Mouse (Mus musculus) CH12.LX (cell line): Measurements from ENCODE around the gene Sox10. TPM values are rescaled to one million over a fixed set of nuclear protein-coding genes. Genes with fewer than 3 reads are reported as not detected.

ENCODE experiments used
- DNase-seq: peaks from one replicate; pipeline ENCODE4 v3.0.0-alpha.2; 2013; ENCODE audit errors: extremely low read depth
- H3K27ac ChIP-seq: 2 replicates; pipeline ENCODE4 v1.5.1; 2012; ENCODE audit warnings: low read depth, mild to moderate bottlenecking, control low read depth, moderate library complexity; ENCODE audit not compliant: insufficient read depth
- H3K27me3 ChIP-seq: replicated peaks from 2 replicates; pipeline ENCODE3; 2012; ENCODE audit warnings: inconsistent platforms
- H3K36me3 ChIP-seq, 2 experiments: replicated peaks in 1 of 2; 2 replicates each; pipeline versions ENCODE3 to v1.6.1; 2012; ENCODE audit warnings: inconsistent platforms in 1 of 2, low read length in 1 of 2, mild to moderate bottlenecking in 1 of 2, mixed read lengths in 1 of 2, moderate library complexity in 1 of 2; ENCODE audit not compliant: control insufficient read depth in 1 of 2, insufficient read depth in 1 of 2
- H3K4me1 ChIP-seq, 2 experiments: 2 replicates each; pipeline ENCODE4 v1.6.1; 2012; ENCODE audit warnings: inconsistent platforms in 1 of 2, moderate library complexity in 1 of 2; ENCODE audit not compliant: insufficient read depth in 2 of 2, control insufficient read depth in 1 of 2
- H3K4me2 ChIP-seq: 2 replicates; pipeline ENCODE4 v1.6.1; 2012; ENCODE audit warnings: low read depth, mild to moderate bottlenecking, control low read depth; ENCODE audit not compliant: poor library complexity, insufficient read depth, severe bottlenecking
- H3K4me3 ChIP-seq, 3 experiments: fragments of 150-350 bp in 1 of 3; sonication (generic) in 1 of 3; replicated peaks in 1 of 3; 2 replicates each; pipeline versions ENCODE3 to v1.5.1; 2011 to 2012; ENCODE audit warnings: low read depth in 2 of 3, low read length in 2 of 3, mild to moderate bottlenecking in 2 of 3, moderate library complexity in 2 of 3, control low read depth in 1 of 3, improper control_type of control experiment in 1 of 3, inconsistent platforms in 1 of 3, mixed read lengths in 1 of 3; ENCODE audit not compliant: poor library complexity in 1 of 3
- H3K79me2 ChIP-seq: replicated peaks from 2 replicates; pipeline ENCODE4 v1.6.1; 2012; ENCODE audit warnings: mild to moderate bottlenecking, moderate library complexity; ENCODE audit not compliant: control insufficient read depth, poor library complexity, insufficient read depth, severe bottlenecking; ENCODE audit errors: extremely low read depth
- H3K9ac ChIP-seq: 2 replicates; pipeline ENCODE4 v1.6.1; 2012; ENCODE audit warnings: low read depth, mild to moderate bottlenecking, control low read depth, moderate library complexity; ENCODE audit not compliant: insufficient read depth
- H3K9me3 ChIP-seq: replicated peaks from 2 replicates; pipeline ENCODE3; 2012; ENCODE audit warnings: low read length, inconsistent platforms, mixed read lengths
- BHLHE40 ChIP-seq: IDR thresholded peaks from 2 replicates; pipeline ENCODE4 v1.6.1; 2011; ENCODE audit warnings: mild to moderate bottlenecking, low read depth, low read length, improper control_type of control experiment
- CHD1 ChIP-seq: IDR thresholded peaks from 2 replicates; pipeline ENCODE4 v1.6.1; 2012; ENCODE audit warnings: low read depth, low read length, improper control_type of control experiment, inconsistent platforms
- CHD2 ChIP-seq: IDR thresholded peaks from 2 replicates; pipeline ENCODE4 v1.6.1; 2011; ENCODE audit warnings: low read length, improper control_type of control experiment
- E2F4 ChIP-seq: IDR thresholded peaks from 2 replicates; pipeline ENCODE4 v1.6.1; 2011; ENCODE audit warnings: low read depth, low read length, improper control_type of control experiment; ENCODE audit not compliant: insufficient replicate concordance
- ETS1 ChIP-seq: conservative IDR thresholded peaks from 2 replicates; pipeline ENCODE4 v1.6.1; 2012; ENCODE audit warnings: low read depth, mild to moderate bottlenecking, inconsistent platforms, low read length, improper control_type of control experiment, moderate library complexity
- GABPA ChIP-seq: IDR thresholded peaks from 2 replicates; pipeline ENCODE4 v1.6.1; 2012; ENCODE audit warnings: low read depth, low read length, improper control_type of control experiment, inconsistent platforms; ENCODE audit not compliant: insufficient replicate concordance
- HCFC1 ChIP-seq: IDR thresholded peaks from 2 replicates; pipeline ENCODE4 v1.6.1; 2012; ENCODE audit warnings: low read depth, mild to moderate bottlenecking, inconsistent platforms, low read length, improper control_type of control experiment
- IRF4 ChIP-seq: IDR thresholded peaks from 2 replicates; pipeline ENCODE4 v1.6.1; 2014; ENCODE audit warnings: low read depth, mild to moderate bottlenecking, inconsistent platforms, low read length, improper control_type of control experiment
- KAT2A ChIP-seq: IDR thresholded peaks from 2 replicates; pipeline ENCODE4 v1.6.1; 2012; ENCODE audit warnings: low read length, improper control_type of control experiment, inconsistent platforms; ENCODE audit not compliant: insufficient replicate concordance
- MAZ ChIP-seq: IDR thresholded peaks from 2 replicates; pipeline ENCODE4 v1.6.1; 2012; ENCODE audit warnings: low read depth, mild to moderate bottlenecking, inconsistent platforms, low read length, improper control_type of control experiment, moderate library complexity
- MEF2A ChIP-seq: IDR thresholded peaks from 2 replicates; pipeline ENCODE4 v1.6.1; 2014; ENCODE audit warnings: low read depth, mild to moderate bottlenecking, inconsistent platforms, low read length, improper control_type of control experiment, borderline replicate concordance
- MXI1 ChIP-seq: IDR thresholded peaks from 2 replicates; pipeline ENCODE4 v1.6.1; 2011; ENCODE audit warnings: mild to moderate bottlenecking, low read depth, low read length, improper control_type of control experiment
- MYC ChIP-seq: IDR thresholded peaks from 2 replicates; pipeline ENCODE4 v1.6.1; 2011; ENCODE audit warnings: low read depth, mild to moderate bottlenecking, improper control_type of control experiment, low read length
- NELFE ChIP-seq: IDR thresholded peaks from 2 replicates; pipeline ENCODE4 v1.6.1; 2011; ENCODE audit warnings: low read depth, low read length, improper control_type of control experiment
- PAX5 ChIP-seq: IDR thresholded peaks from 2 replicates; pipeline ENCODE4 v1.6.1; 2012; ENCODE audit warnings: low read length, inconsistent platforms, mixed read lengths
- POLR2A ChIP-seq: IDR thresholded peaks from 2 replicates; pipeline ENCODE4 v1.6.1; 2011; ENCODE audit warnings: low read depth, mild to moderate bottlenecking, improper control_type of control experiment, low read length
- RAD21 ChIP-seq: IDR thresholded peaks from 2 replicates; pipeline ENCODE4 v1.6.1; 2011; ENCODE audit warnings: low read depth, mild to moderate bottlenecking, low read length, improper control_type of control experiment, moderate library complexity
- RCOR1 ChIP-seq: conservative IDR thresholded peaks from 2 replicates; pipeline ENCODE4 v1.6.1; 2012; ENCODE audit warnings: low read depth, mild to moderate bottlenecking, inconsistent platforms, low read length, improper control_type of control experiment
- SIN3A ChIP-seq: IDR thresholded peaks from 2 replicates; pipeline ENCODE4 v1.6.1; 2012; ENCODE audit warnings: low read length, improper control_type of control experiment, inconsistent platforms
- SMC3 ChIP-seq: IDR thresholded peaks from 2 replicates; pipeline ENCODE4 v1.6.1; 2011; ENCODE audit warnings: low read depth, low read length, improper control_type of control experiment
- TBP ChIP-seq: conservative IDR thresholded peaks from 2 replicates; pipeline ENCODE4 v1.6.1; 2011; ENCODE audit warnings: low read depth, low read length, improper control_type of control experiment
- UBTF ChIP-seq: IDR thresholded peaks from 2 replicates; pipeline ENCODE4 v1.6.1; 2012; ENCODE audit warnings: low read depth, mild to moderate bottlenecking, inconsistent platforms, low read length, improper control_type of control experiment, moderate library complexity
- USF1 ChIP-seq: IDR thresholded peaks from 2 replicates; pipeline ENCODE4 v1.6.1; 2014; ENCODE audit warnings: low read depth, mild to moderate bottlenecking, inconsistent platforms, low read length, improper control_type of control experiment
- USF2 ChIP-seq: conservative IDR thresholded peaks from 2 replicates; pipeline ENCODE4 v1.6.1; 2011; ENCODE audit warnings: low read depth, low read length, improper control_type of control experiment
- ZKSCAN1 ChIP-seq: IDR thresholded peaks from 2 replicates; pipeline ENCODE4 v1.6.1; 2012; ENCODE audit warnings: low read depth, inconsistent platforms, low read length, improper control_type of control experiment, borderline replicate concordance
- ZNF384 ChIP-seq: IDR thresholded peaks from 2 replicates; pipeline ENCODE4 v1.6.1; 2012; ENCODE audit warnings: low read depth, low read length, improper control_type of control experiment, inconsistent platforms
- dilution Hi-C: fragments of 300-500 bp; cut with MboI; formaldehyde crosslinking; loops from 2 replicates; pipeline ENCODE4 v1.14.3; 2020; ENCODE audit warnings: low sequenced_read_pairs; ENCODE audit not compliant: extremely low pct_unique_long_range_greater_than_20kb, extremely low pct_ligation_motif_present
- in situ Hi-C: fragments of 300-500 bp; cut with MboI; formaldehyde crosslinking; loops from 3 replicates; pipeline ENCODE4 v1.14.3; 2019; ENCODE audit warnings: low sequenced_read_pairs, low pct_ligation_motif_present, low pct_unique_long_range_greater_than_20kb, mixed read lengths
- polyA plus RNA-seq: library from polyadenylated mRNA; unstranded; fragments of >175 nt; gene quantifications from 2 replicates; pipeline ENCODE4 v1.2.1, GENCODE M21; 2012; ENCODE audit warnings: low read depth; ENCODE audit not compliant: insufficient read length
- total RNA-seq, 2 experiments: library from RNA; depleted of rRNA; stranded (reverse); fragments of 300-350 nt in 1 of 2; fragments of >200 nt in 1 of 2; gene quantifications; 2 replicates each; pipeline ENCODE4 v1.2.3; 2012 to 2014

Gene Sox10
- total and polyA plus RNA-seq, 3 experiments: 0.08 TPM; not detected in 2

- TF ChIP-seq MAZ (no peak), USF1 (no peak), RCOR1 (no peak), ETS1 (no peak), USF2 (no peak), POLR2A (no peak), IRF4 (no peak), TBP (no peak), CHD2 (no peak), MYC (no peak), GABPA (no peak), PAX5 (no peak), KAT2A (no peak), UBTF (no peak), SMC3 (no peak), SIN3A (no peak), NELFE (no peak)
- in situ Hi-C loops: no loop called here
Observed at GRCm38 (mm10) chr15:79130782-79131181, 34.3 kb downstream of the Sox10 start.

DNA sequence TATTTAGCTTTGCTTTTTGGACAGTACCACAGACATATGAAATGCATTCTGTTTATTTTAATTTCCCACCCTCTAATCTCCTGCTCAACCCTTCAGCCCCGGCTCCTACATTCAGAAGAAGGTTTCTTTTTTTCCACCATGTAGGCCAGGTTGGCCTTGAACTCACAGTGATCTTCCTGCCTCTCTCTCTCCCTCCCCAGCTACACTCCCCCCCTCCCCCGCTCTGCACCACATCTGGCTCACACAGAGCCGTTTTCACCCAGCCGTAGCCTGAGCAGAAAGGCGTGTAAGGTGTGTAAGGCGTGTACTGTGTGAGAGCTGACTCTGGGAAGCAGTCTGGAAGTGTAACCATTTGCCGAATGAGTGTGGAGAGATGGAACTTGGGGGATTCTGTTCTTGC is 35.7 kb downstream of the Sox10 start:
- H3K9me3 ChIP-seq: peaks cover 11% of the 10 kb centered on the region
- H3K9ac ChIP-seq: no peak overlapping the region
- no peak overlapping the region for H3K27ac ChIP-seq
- no peak overlapping the region for H3K4me3 ChIP-seq
- H3K4me1 ChIP-seq: no peaks in the 10 kb centered on the region
- TF ChIP-seq E2F4 (no peak), RAD21 (no peak), BHLHE40 (no peak), IRF4 (no peak), KAT2A (no peak), NELFE (no peak), CHD1 (no peak), UBTF (no peak), MXI1 (no peak), ZNF384 (no peak), MEF2A (no peak), HCFC1 (no peak), POLR2A (no peak), ZKSCAN1 (no peak)
- H3K36me3 ChIP-seq: peaks cover 90 to 98% of the 10 kb centered on the region in 2 experiments
- no peaks in the 10 kb centered on the region for H3K79me2 ChIP-seq
- dilution Hi-C loops: no loop called here
- no peak for DNase-seq
- in situ Hi-C loops: no loop called here
- H3K27me3 ChIP-seq: no peaks in the 10 kb centered on the region
- H3K4me2 ChIP-seq: no peak overlapping the region

More at GRCm38 (mm10) chr15:79130782-79131181, 34.3 kb downstream of the Sox10 start:
- Histone ChIP-seq H3K9ac (no peak overlapping the region), H3K79me2 (no peaks in the 10 kb centered on the region), H3K36me3 (peaks cover 75 to 95% of the 10 kb centered on the region in 2 experiments), H3K27ac (no peak overlapping the region), H3K27me3 (no peaks in the 10 kb centered on the region), H3K4me2 (no peak overlapping the region), H3K4me3 (no peak overlapping the region), H3K4me1 (peaks cover 0 to 8% of the 10 kb centered on the region in 2 experiments; a peak in 1 of 4 replicates), H3K9me3 (peaks cover 11% of the 10 kb centered on the region)
- dilution Hi-C loops: no loop called here
- DNase-seq: no peak
